Mouse (Mus musculus) midbrain, postnatal 0 days (tissue): Measurements from ENCODE around the gene Ccnt1. TPM values are rescaled to one million over a fixed set of nuclear protein-coding genes. Genes with fewer than 3 reads are reported as not detected.

ENCODE experiments used
- ATAC-seq: fragments of 200-750 bp; cut with Nextera tagmentation; 2 replicates; pipeline ENCODE4 v1.8.0; 2017; ENCODE audit warnings: moderate number of reproducible peaks, mild to moderate bottlenecking, moderate TSS enrichment, moderate library complexity; ENCODE audit not compliant: low FRiP score
- DNase-seq: peaks from one replicate; pipeline ENCODE4 v3.0.0-alpha.2; 2015; ENCODE audit warnings: low spot score
- H3K27ac ChIP-seq: fragments of 300-500 bp; sonication (generic); 2 replicates; pipeline ENCODE4 v1.5.1; 2014; ENCODE audit warnings: low read depth, mild to moderate bottlenecking, low read length, mixed read lengths
- H3K27me3 ChIP-seq: fragments of 300-500 bp; sonication (generic); 2 replicates; pipeline ENCODE4 v1.6.1; 2014; ENCODE audit warnings: low read length, control low read depth, mixed read lengths; ENCODE audit not compliant: insufficient read depth
- H3K36me3 ChIP-seq: fragments of 300-500 bp; sonication (generic); 2 replicates; pipeline ENCODE4 v1.6.1; 2014; ENCODE audit warnings: low read length, control low read depth, mixed read lengths; ENCODE audit not compliant: insufficient read depth
- H3K4me1 ChIP-seq: fragments of 300-500 bp; sonication (generic); 2 replicates; pipeline ENCODE4 v1.6.1; 2014; ENCODE audit warnings: mild to moderate bottlenecking, control low read depth, antibody characterized with exemption, low read length, mixed read lengths; ENCODE audit not compliant: insufficient read depth
- H3K4me2 ChIP-seq: fragments of 300-500 bp; sonication (generic); 2 replicates; pipeline ENCODE4 v1.6.1; 2014; ENCODE audit warnings: low read depth, mild to moderate bottlenecking, low read length, mixed read lengths; ENCODE audit not compliant: poor library complexity, severe bottlenecking
- H3K4me3 ChIP-seq: fragments of 300-500 bp; sonication (generic); 2 replicates; pipeline ENCODE4 v1.5.1; 2014; ENCODE audit warnings: low read depth, mild to moderate bottlenecking, low read length, moderate library complexity
- H3K9ac ChIP-seq: fragments of 300-500 bp; sonication (generic); replicated peaks from 2 replicates; pipeline ENCODE4 v1.6.1; 2014; ENCODE audit warnings: mild to moderate bottlenecking, low read length, moderate library complexity, mixed read lengths; ENCODE audit not compliant: poor library complexity, severe bottlenecking
- H3K9me3 ChIP-seq: fragments of 300-500 bp; sonication (generic); 2 replicates; pipeline ENCODE4 v1.6.1; 2016; ENCODE audit warnings: low read length, control low read depth
- CTCF ChIP-seq: IDR thresholded peaks from 2 replicates; pipeline ENCODE4 v1.5.1; 2016; ENCODE audit warnings: antibody characterized with exemption, mild to moderate bottlenecking
- WGBS: fragments of 180-500 bp; shearing (Covaris S2); extraction: QIAGEN DNeasy Blood & Tissue Kit; methylation state at CpG from one replicate; pipeline ENCODE4 v1.1.7; 2014; 5-methylcytosine and 5-hydroxymethylcytosine counted together
- polyA plus RNA-seq: library from polyadenylated mRNA; unstranded; fragments of >200 nt; fragmentation: Nextera tagmentation; extraction: Ambion mirVana; gene quantifications from 2 replicates; pipeline ENCODE4 v1.2.1, GENCODE M21; 2015
- total RNA-seq: library from RNA; depleted of rRNA; stranded (reverse); fragments of >200 nt; gene quantifications from 2 replicates; pipeline ENCODE4 v1.2.3, GENCODE M21; 2014

The Ccnt1 gene
- total and polyA plus RNA-seq, 2 experiments from 2014 or later = 36.1 to 49.7 TPM

GRCm38 (mm10) chr15:98601832-98602190 lies 31.1 kb upstream of the Ccnt1 start:
- Histone ChIP-seq H3K9ac (no peak overlapping the region), H3K36me3 (peaks cover 44% of the 10 kb centered on the region), H3K4me3 (no peak overlapping the region), H3K27me3 (no peaks in the 10 kb centered on the region), H3K27ac (no peak overlapping the region), H3K4me1 (no peaks in the 10 kb centered on the region), H3K4me2 (no peak overlapping the region; the same call in 1 of the 2 replicates), H3K9me3 (no peaks in the 10 kb centered on the region)
- DNase-seq (no peak), ATAC-seq (no peak)
- no peak for TF ChIP-seq CTCF
- 74% methylated on average over 7 of the region's 7 CpGs for WGBS

GRCm38 (mm10) chr15:98600036-98600709 lies 29.4 kb upstream of the Ccnt1 start:
- Histone ChIP-seq H3K36me3 (peaks cover 55% of the 10 kb centered on the region), H3K9me3 (no peaks in the 10 kb centered on the region)

GRCm38 (mm10) chr15:98596609-98597008 lies 25.9 kb upstream of the Ccnt1 start:
- no peak overlapping the region for H3K4me2 ChIP-seq
- no peak overlapping the region for H3K9ac ChIP-seq
- 93% methylated on average over 14 of the region's 14 CpGs for WGBS
- no peak overlapping the region for H3K4me3 ChIP-seq
- ATAC-seq = no peak
- no peak for TF ChIP-seq CTCF
- H3K36me3 ChIP-seq = peaks cover 76% of the 10 kb centered on the region
- H3K4me1 ChIP-seq = no peaks in the 10 kb centered on the region
- H3K9me3 ChIP-seq = no peaks in the 10 kb centered on the region
- DNase-seq = no peak
- H3K27me3 ChIP-seq = no peaks in the 10 kb centered on the region
- no peak overlapping the region for H3K27ac ChIP-seq

More at GRCm38 (mm10) chr15:98600036-98600709, 29.4 kb upstream of the Ccnt1 start:
- Histone ChIP-seq H3K4me3 (no peak overlapping the region), H3K27me3 (no peaks in the 10 kb centered on the region), H3K27ac (no peak overlapping the region), H3K4me2 (no peak overlapping the region), H3K9ac (no peak overlapping the region), H3K4me1 (no peaks in the 10 kb centered on the region)
- ATAC-seq (no peak), DNase-seq (no peak)
- TF ChIP-seq CTCF = no peak
- WGBS = 82% methylated on average over 12 of the region's 12 CpGs

- Histone ChIP-seq H3K27me3 (no peaks in the 10 kb centered on the region), H3K9me3 (no peaks in the 10 kb centered on the region), H3K36me3 (peaks cover 81% of the 10 kb centered on the region), H3K9ac (no peak overlapping the region), H3K4me1 (no peaks in the 10 kb centered on the region), H3K4me2 (no peak overlapping the region), H3K4me3 (no peak overlapping the region), H3K27ac (no peak overlapping the region)
- no peak for ATAC-seq
- DNase-seq = no peak
- 93% methylated on average over 5 of the region's 5 CpGs for WGBS
- TF ChIP-seq CTCF = no peak
Observed at GRCm38 (mm10) chr15:98595049-98595448, 24.3 kb upstream of the Ccnt1 start.

GRCm38 (mm10) chr15:98594193-98594592 lies 23.5 kb upstream of the Ccnt1 start:
- no peaks in the 10 kb centered on the region for H3K27me3 ChIP-seq
- WGBS = 88% methylated on average over 19 of the region's 19 CpGs
- ATAC-seq = no peak
- peaks cover 79% of the 10 kb centered on the region for H3K36me3 ChIP-seq
- no peaks in the 10 kb centered on the region for H3K9me3 ChIP-seq
- no peak overlapping the region for H3K4me2 ChIP-seq
- no peak overlapping the region for H3K9ac ChIP-seq
- TF ChIP-seq CTCF = no peak
- no peaks in the 10 kb centered on the region for H3K4me1 ChIP-seq
- no peak for DNase-seq
- H3K27ac ChIP-seq = no peak overlapping the region
- no peak overlapping the region for H3K4me3 ChIP-seq

- WGBS = 72% methylated on average over 4 of the region's 4 CpGs
- TF ChIP-seq CTCF = no peak
- ATAC-seq = no peak
- Histone ChIP-seq H3K4me3 (no peak overlapping the region), H3K9ac (no peak overlapping the region), H3K36me3 (peaks cover 54% of the 10 kb centered on the region), H3K4me2 (no peak overlapping the region), H3K27me3 (no peaks in the 10 kb centered on the region), H3K9me3 (no peaks in the 10 kb centered on the region), H3K27ac (no peak overlapping the region), H3K4me1 (no peaks in the 10 kb centered on the region)
- DNase-seq = no peak
Observed at GRCm38 (mm10) chr15:98591396-98591795, 20.7 kb upstream of the Ccnt1 start.
